In the genomic region with DNA sequence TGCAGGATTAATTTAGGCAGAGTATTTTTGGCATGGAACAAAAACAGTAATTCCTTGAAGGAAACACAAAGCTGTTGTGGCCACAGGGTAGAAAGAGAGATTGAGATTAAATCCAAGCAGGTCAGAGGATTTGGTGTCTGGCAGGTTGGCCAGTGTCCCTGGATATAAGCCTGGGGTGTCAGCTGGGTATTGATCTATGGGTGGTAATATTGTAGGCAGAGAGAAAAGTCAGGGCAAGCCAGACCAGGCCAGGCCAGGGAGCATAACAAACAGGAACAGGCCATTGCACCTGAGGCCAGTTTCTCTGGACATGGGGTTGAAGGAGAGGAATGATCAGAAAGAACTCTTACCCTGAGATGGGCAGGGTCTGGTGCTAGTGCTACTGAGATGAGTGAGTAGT, we compare ENCODE assay signal across 27 mouse cellular contexts.
A peak's percentile ranks its signal among the peaks of the same experiment; 100 is the strongest.
DNase-seq lines count a peak whose midpoint lies in the region; ATAC-seq and TF ChIP-seq lines count a peak whose summit lies in the region.
"Had no signal": no experiment of that assay in that cellular context is flagged by ENCODE, and none has a peak within 500 bp of the region (broad histone marks: within the 10 kb centered on the region; RNA-seq: fewer than 3 reads in every experiment).

No protein-coding gene starts in this region.

- H3K79me2 ChIP-seq in heart, adult 2 months (replicated peaks; ENCODE audit: control insufficient read depth, insufficient read depth, low read length): no peaks in the 10 kb centered on the region
- H3K79me2 ChIP-seq in macrophage (ENCODE audit: inconsistent target): no peaks in the 10 kb centered on the region

- no peak for TF ChIP-seq POLR2A in heart, adult 2 months (IDR thresholded peaks at IDR 0.05; ENCODE audit: insufficient read depth, low read depth, low read length)
- TF ChIP-seq POLR2A in ES-Bruce4 (IDR thresholded peaks at IDR 0.05; ENCODE audit: insufficient read depth, low read length): no peak

- TF ChIP-seq EP300 in heart, adult 2 months (IDR thresholded peaks at IDR 0.05; ENCODE audit: insufficient read depth, low read depth, low read length): no peak
- TF ChIP-seq EP300 in ES-Bruce4 (IDR thresholded peaks at IDR 0.05; ENCODE audit: insufficient read depth, low read depth, low read length): no peak

- TF ChIP-seq CTCF in heart, adult 2 months (IDR thresholded peaks at IDR 0.05): no peak
- TF ChIP-seq CTCF in ES-Bruce4 (IDR thresholded peaks at IDR 0.05; ENCODE audit: low read depth, low read length): no peak

- H3K4me1 ChIP-seq in heart, adult 2 months (ENCODE audit: control insufficient read depth, insufficient read depth, low read length): peaks cover 10% of the 10 kb centered on the region
- H3K4me1 ChIP-seq in ES-Bruce4 (ENCODE audit: control insufficient read depth, insufficient read depth, low read length): peaks cover 15% of the 10 kb centered on the region
- no peaks in the 10 kb centered on the region; the same call in 1 of the 2 replicates for H3K4me1 ChIP-seq in hindbrain, embryonic 14.5 days (replicated peaks; ENCODE audit: control insufficient read depth, insufficient read depth, low read length)
- H3K4me1 ChIP-seq: neural tube, embryonic 15.5 days had no signal

- H3K27me3 ChIP-seq in heart, adult 2 months (ENCODE audit: control insufficient read depth, insufficient read depth, low read length): no peaks in the 10 kb centered on the region
- no peaks in the 10 kb centered on the region for H3K27me3 ChIP-seq in ES-Bruce4 (ENCODE audit: control insufficient read depth, insufficient read depth, low read length, poor library complexity, severe bottlenecking)
- H3K27me3 ChIP-seq in hindbrain, embryonic 14.5 days (ENCODE audit: control insufficient read depth, insufficient read depth, low read length): no peaks in the 10 kb centered on the region
- H3K27me3 ChIP-seq: embryonic facial prominence, embryonic 15.5 days; heart, embryonic 13.5 days; neural tube, embryonic 15.5 days had no signal

- no peak overlapping the region for H3K9ac ChIP-seq in heart, adult 2 months (ENCODE audit: low read depth, low read length)
- H3K9ac ChIP-seq in ES-Bruce4 (ENCODE audit: low read depth, poor library complexity, severe bottlenecking): peak overlapping the region; percentile 65; the same call in 1 of the 2 replicates
- H3K9ac ChIP-seq in hindbrain, embryonic 14.5 days: no peak overlapping the region
- H3K9ac ChIP-seq: embryonic facial prominence, embryonic 15.5 days; neural tube, embryonic 15.5 days had no signal

- H3K4me2 ChIP-seq in hindbrain, embryonic 14.5 days (replicated peaks): no peak overlapping the region
- H3K4me2 ChIP-seq: embryonic facial prominence, embryonic 15.5 days; heart, embryonic 13.5 days; neural tube, embryonic 15.5 days had no signal

- ATAC-seq in hindbrain, embryonic 14.5 days (ENCODE audit: low FRiP score): no peak
- ATAC-seq: forebrain, embryonic 14.5 days; hindbrain, postnatal 0 days; intestine, embryonic 16.5 days had no signal

- no peak overlapping the region for H3K4me3 ChIP-seq in heart, adult 2 months
- no peak overlapping the region for H3K4me3 ChIP-seq in ES-Bruce4 (ENCODE audit: low read depth, low read length)
- no peak overlapping the region for H3K4me3 ChIP-seq in macrophage (ENCODE audit: inconsistent target)
- H3K4me3 ChIP-seq in hindbrain, embryonic 14.5 days (replicated peaks; ENCODE audit: low read length): no peak overlapping the region
- H3K4me3 ChIP-seq: embryonic facial prominence, embryonic 10.5 days; embryonic facial prominence, embryonic 15.5 days; heart, embryonic 13.5 days; neural tube, embryonic 15.5 days had no signal

- H3K36me3 ChIP-seq in heart, adult 2 months (ENCODE audit: control insufficient read depth, insufficient read depth, low read length): no peaks in the 10 kb centered on the region; the same call in 1 of the 2 replicates
- H3K36me3 ChIP-seq in ES-Bruce4 (ENCODE audit: control insufficient read depth, insufficient read depth, low read length, poor library complexity, severe bottlenecking) (no peaks in the 10 kb centered on the region), macrophage (ENCODE audit: inconsistent target) (no peaks in the 10 kb centered on the region)
- no peaks in the 10 kb centered on the region for H3K36me3 ChIP-seq in hindbrain, embryonic 14.5 days (replicated peaks; ENCODE audit: control insufficient read depth, insufficient read depth)
- H3K36me3 ChIP-seq: embryonic facial prominence, embryonic 10.5 days; embryonic facial prominence, embryonic 15.5 days; heart, embryonic 13.5 days; neural tube, embryonic 15.5 days had no signal

- intact Hi-C loops in heart, adult 2 months (cut with DNase I): no loop called here

- no peaks in the 10 kb centered on the region for H3K9me3 ChIP-seq in ES-Bruce4 (replicated peaks; ENCODE audit: control insufficient read depth, insufficient read depth, low read length, poor library complexity, severe bottlenecking)
- H3K9me3 ChIP-seq in hindbrain, embryonic 14.5 days (ENCODE audit: control insufficient read depth, low read length): no peaks in the 10 kb centered on the region
- H3K9me3 ChIP-seq: embryonic facial prominence, embryonic 10.5 days; embryonic facial prominence, embryonic 15.5 days; heart, embryonic 13.5 days; neural tube, embryonic 15.5 days had no signal

- H3K27ac ChIP-seq in heart, adult 2 months: peak overlapping the region; percentile 74
- H3K27ac ChIP-seq in ES-Bruce4 (ENCODE audit: insufficient read depth, low read length) (peak overlapping the region; percentile 90), macrophage (peak overlapping the region; percentile 85)
- H3K27ac ChIP-seq in hindbrain, embryonic 14.5 days: no peak overlapping the region
- H3K27ac ChIP-seq: embryonic facial prominence, embryonic 10.5 days; hindbrain, postnatal 0 days; kidney, postnatal 0 days; neural tube, embryonic 15.5 days had no signal

- no peak for DNase-seq in heart, adult 2 months
- DNase-seq in heart, postnatal 4 days: no peak
- DNase-seq in adipocyte (ENCODE audit: low spot score): peak; percentile 48
- no peak for DNase-seq in urinary bladder, postnatal 14 days (ENCODE audit: low spot score)
- DNase-seq in hindbrain, embryonic 14.5 days (ENCODE audit: low spot score): no peak
- DNase-seq: adrenal gland, postnatal 10 days; cerebellum, adult 18-20 months; gastrocnemius, postnatal 36 days; heart, postnatal 10 days; kidney, adult 8-10 months; kidney, postnatal 4 days; left cerebral cortex, postnatal 4 days; lung, adult 2 months; lung, postnatal 10 days; midbrain, embryonic 14.5 days; right cerebral cortex, postnatal 25 days; thymus, adult 2 months had no signal
